Mouse (Mus musculus): ENCODE results near the gene Flii.

- TF ChIP-seq CTCF (IDR thresholded peaks at IDR 0.05 in 2 of 3, conservative IDR thresholded peaks at IDR 0.05 in 1 of 3; ENCODE audit: control insufficient read depth in 1 of 3, insufficient read depth in 1 of 3, low read depth in 2 of 3, low read length in 3 of 3, poor library complexity in 1 of 3, severe bottlenecking in 1 of 3), result no peak
- no peak for TF ChIP-seq UBTF (IDR thresholded peaks at IDR 0.05; ENCODE audit: borderline replicate concordance, insufficient read depth, low read depth, low read length)
- no peak for TF ChIP-seq USF1 (IDR thresholded peaks at IDR 0.05; ENCODE audit: low read depth, low read length)
- TF ChIP-seq GABPA (IDR thresholded peaks at IDR 0.05; ENCODE audit: low read depth, low read length), result no peak
Observed at GRCm38 (mm10) chr11:60708631-60709030, 18.4 kb downstream of the Flii start.

Data from MEL (cell line).